Mouse (Mus musculus): ENCODE measurements around the gene Cops8.

Gene Cops8

DNA sequence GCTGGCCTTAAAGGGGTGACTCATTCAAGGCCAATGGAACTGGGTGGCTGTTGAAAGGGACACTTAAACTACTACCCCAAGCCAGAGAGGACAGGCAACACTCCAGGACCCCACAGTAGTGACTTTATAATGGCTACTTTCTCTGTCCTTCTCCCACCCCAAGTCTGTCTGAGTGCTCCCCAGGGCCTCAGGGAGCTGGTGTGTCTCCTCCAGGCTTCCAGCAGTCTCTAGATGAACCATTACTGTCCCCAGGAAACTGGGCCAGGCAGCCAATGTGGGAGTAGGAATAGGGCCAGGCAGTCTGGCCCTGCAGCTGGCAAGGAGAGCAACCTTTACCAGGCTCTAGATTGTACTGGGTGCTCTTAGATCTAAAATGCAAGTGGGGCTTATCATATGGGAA is 49.0 kb downstream of the Cops8 start:
- no peak for DNase-seq (ENCODE audit: low spot score in 2 of 2)

DNA sequence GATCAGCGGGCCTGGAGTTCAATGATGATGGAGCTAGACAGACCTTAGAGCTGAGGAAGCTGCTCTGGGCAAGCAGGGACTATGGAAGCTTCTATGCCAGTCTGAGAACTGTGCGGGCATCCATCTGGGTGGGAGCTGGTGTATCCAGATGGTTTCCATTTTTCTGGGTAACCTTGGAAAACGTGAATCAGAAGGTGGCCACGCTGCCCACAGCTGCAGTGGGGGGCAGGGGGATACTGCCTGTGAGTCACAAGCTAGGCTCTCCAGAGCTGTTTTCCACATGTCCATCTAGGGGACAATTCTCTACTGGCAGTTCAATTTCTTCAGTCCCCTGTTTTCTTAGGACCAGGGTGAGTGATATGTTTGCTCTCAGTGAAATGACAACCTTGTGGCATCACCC is 49.8 kb downstream of the Cops8 start:
- DNase-seq (ENCODE audit: low spot score in 2 of 2): no peak

DNA sequence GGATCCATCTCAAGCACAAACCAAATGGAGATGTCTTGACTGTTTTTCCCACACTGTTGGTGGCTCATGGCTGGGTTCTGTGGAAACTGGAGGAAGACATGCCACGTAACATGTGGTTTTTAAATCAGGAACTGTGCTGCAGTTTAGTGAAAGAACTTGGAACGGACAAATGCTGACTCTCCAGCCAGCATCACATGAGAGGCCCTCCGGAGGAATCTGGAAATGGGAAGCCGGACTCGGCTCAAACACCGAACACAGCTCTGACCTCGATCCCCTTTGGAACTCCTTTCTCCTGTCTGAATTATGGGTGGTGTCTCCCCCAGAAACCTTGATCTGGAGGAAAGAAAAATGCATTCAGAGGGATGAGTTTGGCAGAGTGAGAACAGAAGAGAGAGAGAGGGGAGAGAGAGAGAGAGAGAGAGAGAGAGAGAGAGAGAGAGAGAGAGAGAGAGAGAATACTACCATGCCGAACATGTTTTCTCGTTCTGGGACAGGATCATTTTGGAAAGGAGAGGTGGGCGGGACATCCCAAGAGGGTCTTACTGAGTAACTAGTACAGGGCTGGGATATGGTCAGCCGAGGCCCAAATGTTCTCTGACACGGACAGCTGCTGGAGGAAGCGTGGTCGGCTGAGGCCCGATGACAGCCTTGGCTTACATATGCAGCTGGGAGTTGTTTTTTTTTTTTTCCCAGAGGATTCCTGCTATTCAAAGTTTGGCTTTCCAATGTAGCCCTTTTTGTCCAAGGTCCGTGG is 53.9 kb downstream of the Cops8 start:
- DNase-seq (ENCODE audit: low spot score in 2 of 2): no peak

DNA sequence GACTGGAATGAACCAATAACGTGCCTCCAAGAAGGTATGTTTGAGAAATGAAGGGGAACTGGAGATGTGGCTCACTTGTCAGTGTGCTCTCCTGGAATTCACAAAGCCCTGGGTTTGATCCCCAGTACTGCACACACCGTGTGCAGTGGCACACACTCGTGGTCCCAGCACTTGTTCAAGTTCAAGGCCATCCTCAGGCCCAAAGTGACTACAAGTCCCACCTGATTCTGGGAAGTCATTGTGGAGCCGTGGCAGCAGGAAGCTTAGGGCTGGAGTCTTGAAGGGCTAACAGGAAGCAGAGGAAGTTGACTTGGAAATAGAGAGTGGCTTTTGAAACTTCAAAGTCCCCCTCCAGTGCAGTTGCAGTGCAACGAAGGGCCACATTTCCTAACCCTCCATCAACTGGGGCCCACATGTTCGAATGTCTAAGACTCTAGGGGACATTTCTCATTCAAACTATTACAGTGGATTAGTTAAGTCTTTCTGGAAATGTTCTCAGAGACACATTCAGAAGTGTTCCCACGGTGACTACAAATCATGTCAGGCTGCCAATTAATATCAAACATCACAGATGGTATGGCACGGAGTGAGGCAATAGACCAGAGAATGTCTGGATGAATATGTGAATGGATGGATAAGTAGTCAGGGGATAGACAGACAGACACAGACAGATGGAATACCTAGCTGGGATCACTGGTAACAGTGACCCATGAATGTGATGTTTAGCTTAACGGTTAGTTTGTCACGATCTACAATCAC is 54.7 kb downstream of the Cops8 start:
- DNase-seq (ENCODE audit: low spot score in 2 of 2): no peak

DNA sequence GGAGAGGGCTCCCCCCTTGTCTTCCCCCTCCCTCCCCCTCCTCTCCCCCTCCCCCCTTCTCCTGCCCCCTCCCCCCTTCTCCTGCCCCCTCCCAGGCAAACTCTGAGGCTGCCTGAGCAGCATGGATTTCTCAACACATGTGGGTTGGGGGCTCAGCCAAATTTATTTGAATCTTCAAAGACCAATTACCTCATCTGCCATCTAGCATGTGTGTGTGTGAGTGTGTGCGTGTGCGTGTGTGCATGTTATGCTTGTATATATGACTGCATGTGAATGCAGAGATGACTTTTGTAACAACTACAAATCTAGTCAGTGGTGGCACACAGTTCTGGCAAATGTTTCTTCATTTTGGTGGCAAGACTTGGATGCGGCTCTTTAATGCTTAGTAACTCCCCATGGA is 55.8 kb downstream of the Cops8 start:
- no peak for DNase-seq (ENCODE audit: low spot score in 2 of 2)

DNA sequence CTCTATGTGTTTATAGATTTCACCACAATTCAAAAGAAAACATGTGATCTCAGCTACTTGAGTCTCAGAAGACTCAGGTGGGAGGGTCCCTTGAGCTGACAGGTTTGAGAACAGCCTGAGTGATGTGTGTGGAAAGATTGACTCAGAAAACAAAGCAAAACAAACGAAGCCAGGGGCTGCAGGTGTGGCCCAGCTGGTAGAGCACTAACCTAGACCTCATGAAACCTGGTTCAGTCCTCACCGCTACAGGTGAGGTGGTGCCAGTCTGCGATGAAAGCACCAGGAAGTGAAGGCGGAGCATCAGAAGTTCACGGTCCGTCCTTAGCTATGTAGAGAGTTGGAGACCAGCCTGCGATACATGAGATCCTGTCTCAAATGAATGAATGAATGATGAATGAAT is 57.4 kb downstream of the Cops8 start:
- DNase-seq (ENCODE audit: low spot score in 2 of 2): no peak

DNA sequence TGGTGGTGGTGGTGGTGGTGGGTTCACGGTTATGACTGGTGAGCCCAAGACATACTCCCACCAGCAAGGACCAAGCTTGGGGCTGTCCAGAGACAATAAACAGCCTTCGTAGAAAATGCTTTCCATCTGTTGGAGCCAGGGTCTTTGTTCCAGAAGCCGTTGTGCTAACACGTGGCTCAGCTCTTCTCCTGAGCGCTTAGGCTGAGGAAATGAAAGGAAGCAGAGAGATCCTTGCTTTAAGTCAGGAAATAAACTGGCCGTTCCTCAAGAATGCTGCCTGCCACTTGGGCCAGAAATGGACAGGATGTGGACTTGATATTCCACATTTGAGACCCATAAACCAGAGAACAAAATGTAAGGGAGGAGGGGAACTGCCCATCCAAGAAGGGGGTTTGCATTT is 59.7 kb downstream of the Cops8 start:
- DNase-seq (ENCODE audit: low spot score in 2 of 2): no peak

Measured in spleen, postnatal 10 days (tissue).